Mouse (Mus musculus) small intestine, adult 2 months (tissue): Measurements from ENCODE around the gene Npnt.

Experiments used
- CTCF ChIP-seq: fragments of 200-500 bp; IDR thresholded peaks from 2 replicates; pipeline ENCODE4 v1.5.1; 2012; ENCODE audit warnings: low read depth, mild to moderate bottlenecking, control low read depth, inconsistent platforms, low read length, moderate library complexity, mixed read lengths; ENCODE audit not compliant: insufficient replicate concordance, insufficient read length; ENCODE audit errors: extremely low read depth
- POLR2A ChIP-seq: fragments of 200-500 bp; IDR thresholded peaks from 2 replicates; pipeline ENCODE4 v1.6.1; 2012; ENCODE audit warnings: low read depth, mild to moderate bottlenecking, control low read depth, inconsistent platforms, low read length, moderate library complexity

DNA sequence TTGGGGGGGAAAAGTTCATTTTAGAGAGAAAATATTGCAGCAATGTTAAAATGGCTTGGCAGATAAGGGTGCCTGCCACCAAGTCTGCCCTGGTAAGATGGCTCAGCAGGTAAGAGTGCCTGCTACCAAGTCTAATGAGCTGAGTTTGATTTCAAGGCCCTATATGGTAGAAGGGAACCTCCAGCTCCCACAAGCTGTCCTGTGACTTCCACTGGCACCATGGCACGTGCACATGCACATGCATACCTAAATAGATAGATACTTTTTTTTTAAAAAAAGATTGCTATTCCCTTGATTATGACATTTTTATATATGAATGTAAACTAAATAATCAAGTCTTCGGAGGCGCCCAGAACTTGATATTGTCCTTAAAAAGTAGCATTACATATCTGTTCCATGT is 30.3 kb downstream of the Npnt start:
- TF ChIP-seq POLR2A, result no peak
- no peak for TF ChIP-seq CTCF
